Mouse (Mus musculus) liver, adult 2 months (tissue): ENCODE data around the gene Atp6v1a. TPM values are rescaled to one million over a fixed set of nuclear protein-coding genes. Genes with fewer than 3 reads are reported as not detected.

ENCODE experiments used
- DNase-seq: peaks from one replicate; pipeline ENCODE4 v3.0.0-alpha.2; 2011; ENCODE audit warnings: low read depth, low spot score; ENCODE audit errors: extremely low read depth
- H3K27ac ChIP-seq: fragments of 200-500 bp; replicated peaks from 2 replicates; pipeline ENCODE4 v1.5.1; 2012; ENCODE audit warnings: low read depth, mild to moderate bottlenecking, control low read depth, inconsistent platforms, low read length; ENCODE audit not compliant: insufficient read depth
- H3K27me3 ChIP-seq: fragments of 200-500 bp; 2 replicates; pipeline ENCODE4 v1.6.1; 2012; ENCODE audit warnings: mild to moderate bottlenecking, moderate library complexity, low read length, inconsistent platforms; ENCODE audit not compliant: control insufficient read depth, insufficient read depth
- H3K36me3 ChIP-seq: fragments of 200-500 bp; 2 replicates; pipeline ENCODE4 v1.6.1; 2012; ENCODE audit warnings: low read length, inconsistent platforms; ENCODE audit not compliant: control insufficient read depth, insufficient read depth
- H3K4me1 ChIP-seq: fragments of 200-500 bp; 2 replicates; pipeline ENCODE4 v1.6.1; 2011; ENCODE audit warnings: low read length; ENCODE audit not compliant: control insufficient read depth, insufficient read depth
- H3K4me3 ChIP-seq: fragments of 200-500 bp; 2 replicates; pipeline ENCODE4 v1.5.1; 2011; ENCODE audit warnings: low read depth, mild to moderate bottlenecking, control low read depth, low read length, moderate library complexity; ENCODE audit not compliant: insufficient read depth
- H3K79me2 ChIP-seq: fragments of 200-500 bp; 2 replicates; pipeline ENCODE4 v1.6.1; 2012; ENCODE audit warnings: inconsistent platforms, mild to moderate bottlenecking, low read length, moderate library complexity; ENCODE audit not compliant: control insufficient read depth, insufficient read depth
- H3K9ac ChIP-seq: fragments of 200-500 bp; 2 replicates; pipeline ENCODE4 v1.6.1; 2012; ENCODE audit warnings: low read depth, mild to moderate bottlenecking, control low read depth, inconsistent platforms, low read length
- CTCF ChIP-seq: fragments of 200-500 bp; IDR thresholded peaks from 2 replicates; pipeline ENCODE4 v1.5.1; 2011; ENCODE audit warnings: low read depth, low read length, control low read depth
- POLR2A ChIP-seq: fragments of 200-500 bp; IDR thresholded peaks from 2 replicates; pipeline ENCODE4 v1.6.1; 2011; ENCODE audit warnings: low read length, control low read depth; ENCODE audit not compliant: insufficient read depth; ENCODE audit errors: extremely low read depth
- WGBS: fragments of 180-500 bp; shearing (Covaris S2); methylation state at CpG from one replicate; pipeline ENCODE4 v1.1.7; 2018; 5-methylcytosine and 5-hydroxymethylcytosine counted together
- polyA plus RNA-seq: library from polyadenylated mRNA; depleted of rRNA; stranded (reverse); fragments of >200 nt; gene quantifications from 2 replicates; pipeline ENCODE4 v1.2.3, GENCODE M21; 2012
- total RNA-seq: library from RNA; depleted of rRNA; stranded (reverse); fragments of >200 nt; gene quantifications from 2 replicates; pipeline ENCODE4 v1.2.3, GENCODE M21; 2014

The Atp6v1a gene
- total and polyA plus RNA-seq, 2 experiments = 11.9 to 39.2 TPM

GRCm38 (mm10) chr16:44063025-44063894 is 76.2 kb downstream of the Atp6v1a start, which contains the start of gene Gramd1c:
TSS of gene Gramd1c (minus strand) at chr16:44063345.
- Histone ChIP-seq H3K4me3 (peak within 1 kb of the TSS; percentile 78), H3K27ac (peak within 1 kb of the TSS; percentile 85), H3K27me3 (no peaks in the 10 kb centered on the region), H3K36me3 (peaks cover 3% of the 10 kb centered on the region), H3K4me1 (peaks cover 9% of the 10 kb centered on the region), H3K79me2 (no peaks in the 10 kb centered on the region; the same call in 1 of the 2 replicates), H3K9ac (peak within 1 kb of the TSS; percentile 83)
- DNase-seq = peak; percentile 74
- WGBS = 7% methylated on average over 45 of the region's 45 CpGs
- TF ChIP-seq CTCF (peak; percentile 88), POLR2A (no peak)

- Histone ChIP-seq H3K36me3 (peaks cover 9% of the 10 kb centered on the region), H3K27ac (peak overlapping the region; percentile 97), H3K9ac (peak overlapping the region; percentile 54), H3K4me1 (peaks cover 9% of the 10 kb centered on the region), H3K79me2 (no peaks in the 10 kb centered on the region; the same call in 1 of the 2 replicates), H3K4me3 (peak overlapping the region; percentile 10; the same call in 1 of the 2 replicates), H3K27me3 (no peaks in the 10 kb centered on the region)
- DNase-seq = peak; percentile 96
- WGBS = 25% methylated on average over 15 of the region's 15 CpGs
- no peak for TF ChIP-seq POLR2A
- no peak for TF ChIP-seq CTCF
Observed at GRCm38 (mm10) chr16:44061341-44061740, 78.2 kb downstream of the Atp6v1a start.

- Histone ChIP-seq H3K4me1 (peaks cover 10% of the 10 kb centered on the region), H3K27me3 (no peaks in the 10 kb centered on the region), H3K79me2 (no peaks in the 10 kb centered on the region; the same call in 1 of the 2 replicates), H3K9ac (peak overlapping the region; percentile 54), H3K27ac (peak overlapping the region; percentile 97), H3K36me3 (peaks cover 9% of the 10 kb centered on the region), H3K4me3 (peak overlapping the region; percentile 40)
- DNase-seq = peak; percentile 99
- WGBS = 28% methylated on average over 18 of the region's 18 CpGs
- no peak for TF ChIP-seq CTCF
- no peak for TF ChIP-seq POLR2A
Observed at GRCm38 (mm10) chr16:44060604-44061286, 78.8 kb downstream of the Atp6v1a start.

- Histone ChIP-seq H3K36me3 (peaks cover 9% of the 10 kb centered on the region), H3K79me2 (peaks cover 3% of the 10 kb centered on the region; the same call in 1 of the 2 replicates), H3K27ac (no peak overlapping the region), H3K27me3 (no peaks in the 10 kb centered on the region), H3K9ac (no peak overlapping the region), H3K4me3 (no peak overlapping the region), H3K4me1 (peaks cover 18% of the 10 kb centered on the region)
- peak; percentile 60 for DNase-seq
- WGBS = 20% methylated on average over 10 of the region's 10 CpGs
- no peak for TF ChIP-seq POLR2A
- peak; percentile 80 for TF ChIP-seq CTCF
Observed at GRCm38 (mm10) chr16:44058745-44059144, 80.8 kb downstream of the Atp6v1a start.

GRCm38 (mm10) chr16:44055766-44056165 is 83.7 kb downstream of the Atp6v1a start:
- Histone ChIP-seq H3K27me3 (no peaks in the 10 kb centered on the region), H3K4me1 (peaks cover 10% of the 10 kb centered on the region), H3K27ac (no peak overlapping the region), H3K4me3 (no peak overlapping the region), H3K79me2 (peaks cover 9% of the 10 kb centered on the region; the same call in 1 of the 2 replicates), H3K36me3 (peaks cover 10% of the 10 kb centered on the region), H3K9ac (no peak overlapping the region)
- WGBS = 69% methylated on average over 8 of the region's 8 CpGs
- DNase-seq = peak; percentile 63
- TF ChIP-seq POLR2A = no peak
- no peak for TF ChIP-seq CTCF
